15 mouse cellular contexts compared by ENCODE assay signal in the genomic region with DNA sequence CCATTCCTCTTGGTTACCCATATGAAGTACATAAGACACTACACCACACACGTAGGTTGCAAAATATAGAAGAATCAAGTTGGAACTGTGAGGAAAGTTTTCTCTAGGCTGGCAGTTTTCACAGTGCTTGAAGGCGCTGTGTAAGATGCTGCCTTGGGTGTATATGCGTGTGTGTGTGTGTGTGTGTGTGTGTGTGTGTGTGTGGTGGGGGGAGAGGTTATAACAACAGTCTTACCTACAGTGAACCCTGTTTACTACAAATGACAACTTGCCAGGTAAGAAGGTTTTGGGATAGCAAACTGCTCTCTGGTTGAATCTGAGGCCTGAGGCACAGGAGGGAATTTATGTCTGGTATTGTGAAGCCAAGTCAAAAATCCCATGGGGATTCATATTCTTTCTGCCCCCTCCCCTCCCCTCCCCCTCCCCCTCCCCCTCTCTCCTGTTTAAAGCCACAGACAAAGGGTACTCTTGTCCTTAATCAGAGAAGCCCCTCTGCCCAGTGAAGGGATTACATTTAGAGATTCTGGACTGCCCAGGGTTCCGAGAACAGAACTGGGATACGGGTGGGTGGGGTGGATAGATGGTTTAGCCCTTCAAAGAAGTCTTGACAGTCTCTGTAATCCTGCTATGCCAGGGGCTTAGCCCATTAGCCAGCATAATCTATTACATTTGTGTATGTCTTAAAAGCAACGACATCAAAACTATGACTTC.
"Had no signal": no experiment of that assay in that cellular context is flagged by ENCODE, and none has a peak within 500 bp of the region (broad histone marks: within the 10 kb centered on the region; RNA-seq: fewer than 3 reads in every experiment).

No protein-coding gene starts in this region.

- H3K4me3 ChIP-seq: intestine, embryonic 15.5 days; kidney, embryonic 15.5 days; left cerebral cortex, adult 2 months; liver, embryonic 13.5 days; myocyte; neural tube, embryonic 15.5 days had no signal

- H3K4me2 ChIP-seq: intestine, embryonic 15.5 days; kidney, embryonic 15.5 days; liver, embryonic 13.5 days; neural tube, embryonic 15.5 days had no signal

- H3K27ac ChIP-seq: intestine, embryonic 15.5 days; kidney, embryonic 15.5 days; left cerebral cortex, adult 2 months; liver, embryonic 13.5 days; neural tube, embryonic 15.5 days had no signal

- H3K9me3 ChIP-seq: intestine, embryonic 15.5 days; kidney, embryonic 15.5 days; liver, embryonic 13.5 days; neural tube, embryonic 15.5 days had no signal

- ATAC-seq: intestine, embryonic 15.5 days had no signal

- H3K9ac ChIP-seq: intestine, embryonic 15.5 days; kidney, embryonic 15.5 days; liver, embryonic 13.5 days; neural tube, embryonic 15.5 days had no signal

- H3K36me3 ChIP-seq: intestine, embryonic 15.5 days; kidney, embryonic 15.5 days; liver, embryonic 13.5 days; neural tube, embryonic 15.5 days had no signal

- DNase-seq: kidney, adult 11 months; kidney, adult 8-10 months; kidney, postnatal 10 days; kidney, postnatal 36 days; layer of hippocampus, postnatal 36 days; liver, embryonic 13.5 days; lung, adult 2 months; lung, postnatal 14 days; lung, postnatal 4 days; thymus, postnatal 25 days had no signal

- H3K4me1 ChIP-seq: intestine, embryonic 15.5 days; liver, embryonic 13.5 days; neural tube, embryonic 15.5 days had no signal

- H3K27me3 ChIP-seq: intestine, embryonic 15.5 days; kidney, embryonic 15.5 days; liver, embryonic 13.5 days; neural tube, embryonic 15.5 days had no signal
